Mouse (Mus musculus) erythroblast, embryonic 14.5 days (primary cell): ENCODE measurements around the gene Cuedc2.

Experiments
- GATA1 ChIP-seq: IDR thresholded peaks from 2 replicates; pipeline ENCODE4 v1.6.1; 2012; ENCODE audit warnings: low read length, inconsistent platforms, mixed read lengths
- TAL1 ChIP-seq: IDR thresholded peaks from 3 replicates; pipeline ENCODE4 v1.6.1; 2012; ENCODE audit warnings: low read length, inconsistent platforms, mixed read lengths

DNA sequence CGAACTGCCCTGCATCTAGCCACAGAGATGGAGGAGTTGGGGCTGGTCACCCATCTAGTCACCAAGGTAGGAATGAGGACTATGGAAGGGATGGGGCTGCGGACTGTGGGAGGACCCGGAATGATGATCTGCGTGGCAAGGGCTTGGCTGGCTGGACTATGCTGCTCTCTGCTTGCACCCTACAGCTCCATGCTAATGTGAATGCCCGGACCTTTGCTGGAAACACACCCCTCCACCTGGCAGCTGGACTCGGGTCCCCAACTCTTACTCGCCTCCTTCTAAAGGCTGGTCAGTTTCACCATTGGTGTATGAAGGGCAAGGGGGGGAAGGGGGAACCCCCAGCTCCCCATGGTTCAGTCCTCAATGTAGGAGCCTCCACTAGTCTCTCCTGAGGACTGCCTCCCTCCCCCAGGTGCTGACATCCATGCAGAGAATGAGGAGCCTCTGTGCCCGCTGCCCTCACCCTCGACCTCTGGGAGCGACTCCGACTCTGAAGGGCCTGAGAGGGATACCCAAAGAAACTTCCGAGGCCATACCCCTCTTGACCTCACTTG is 28.1 kb downstream of the Cuedc2 start:
- TF ChIP-seq TAL1 (no peak), GATA1 (no peak)
